Mouse (Mus musculus) thymus, postnatal 25 days (tissue): Measurements from ENCODE around the gene Kcns1.
"Not testable (repeated sequence)": the region's sequence is repeated elsewhere in the genome, so short reads cannot be mapped to it uniquely, and the experiment has no call there.

Experiments
- DNase-seq: peaks from one replicate; pipeline ENCODE4 v3.0.0; 2022

Gene Kcns1

GRCm38 (mm10) chr2:164170902-164171301 lies at the start of gene Kcns1:
TSS of gene Kcns1 (minus strand) at chr2:164171113.
- DNase-seq, result no peak

GRCm38 (mm10) chr2:164219295-164219694 lies 48.4 kb upstream of the Kcns1 start:
- no peak for DNase-seq

GRCm38 (mm10) chr2:164212711-164213110 lies 41.8 kb upstream of the Kcns1 start:
- no peak for DNase-seq

- no peak for DNase-seq
These were observed 40.0 kb upstream of the Kcns1 start for GRCm38 (mm10) chr2:164210892-164211291.

GRCm38 (mm10) chr2:164206676-164207075 lies 35.8 kb upstream of the Kcns1 start:
- DNase-seq, result no peak

- not testable (repeated sequence) for DNase-seq
These were observed 35.1 kb upstream of the Kcns1 start for GRCm38 (mm10) chr2:164206011-164206410.

- DNase-seq, result no peak
These were observed 28.9 kb upstream of the Kcns1 start, which contains the start of gene Wfdc15a for GRCm38 (mm10) chr2:164199626-164200327. TSS of gene Wfdc15a (minus strand) at chr2:164200130.

GRCm38 (mm10) chr2:164196700-164196990 lies 25.7 kb upstream of the Kcns1 start:
- no peak for DNase-seq

GRCm38 (mm10) chr2:164195971-164196699 lies 25.2 kb upstream of the Kcns1 start:
- DNase-seq, result no peak

GRCm38 (mm10) chr2:164194959-164195630 lies 24.2 kb upstream of the Kcns1 start:
- no peak for DNase-seq

GRCm38 (mm10) chr2:164192279-164192678 lies 21.4 kb upstream of the Kcns1 start:
- no peak for DNase-seq

- no peak for DNase-seq
These were observed 19.7 kb upstream of the Kcns1 start, which contains the start of gene Wfdc12 for GRCm38 (mm10) chr2:164190576-164190975. TSS of gene Wfdc12 (minus strand) at chr2:164190608.

GRCm38 (mm10) chr2:164188722-164189121 lies 17.8 kb upstream of the Kcns1 start:
- no peak for DNase-seq

- no peak for DNase-seq
These were observed 13.3 kb upstream of the Kcns1 start for GRCm38 (mm10) chr2:164184145-164184719.

- no peak for DNase-seq
These were observed 12.4 kb upstream of the Kcns1 start for GRCm38 (mm10) chr2:164183340-164183739.

GRCm38 (mm10) chr2:164182692-164183255 lies 11.9 kb upstream of the Kcns1 start, which contains the start of gene Wfdc5:
TSS of gene Wfdc5 (minus strand) at chr2:164182742.
- DNase-seq, result no peak

- no peak for DNase-seq
These were observed 9.9 kb upstream of the Kcns1 start for GRCm38 (mm10) chr2:164180770-164181169.

- peak; percentile 43 for DNase-seq
These were observed 9.2 kb upstream of the Kcns1 start for GRCm38 (mm10) chr2:164180124-164180523.

GRCm38 (mm10) chr2:164177831-164178230 lies 6.9 kb upstream of the Kcns1 start:
- no peak for DNase-seq

- no peak for DNase-seq
These were observed 4.9 kb upstream of the Kcns1 start for GRCm38 (mm10) chr2:164175850-164176249.

GRCm38 (mm10) chr2:164174649-164175395 lies 3.9 kb upstream of the Kcns1 start:
- DNase-seq, result no peak

GRCm38 (mm10) chr2:164173394-164173793 lies 2.5 kb upstream of the Kcns1 start:
- DNase-seq, result no peak
